Mouse (Mus musculus) kidney, postnatal 10 days (tissue): ENCODE results near the gene Rpl18.

Experiments used
- DNase-seq: peaks from one replicate; pipeline ENCODE4 v3.0.0; 2021; ENCODE audit warnings: mixed read lengths

Rpl18 gene

DNA sequence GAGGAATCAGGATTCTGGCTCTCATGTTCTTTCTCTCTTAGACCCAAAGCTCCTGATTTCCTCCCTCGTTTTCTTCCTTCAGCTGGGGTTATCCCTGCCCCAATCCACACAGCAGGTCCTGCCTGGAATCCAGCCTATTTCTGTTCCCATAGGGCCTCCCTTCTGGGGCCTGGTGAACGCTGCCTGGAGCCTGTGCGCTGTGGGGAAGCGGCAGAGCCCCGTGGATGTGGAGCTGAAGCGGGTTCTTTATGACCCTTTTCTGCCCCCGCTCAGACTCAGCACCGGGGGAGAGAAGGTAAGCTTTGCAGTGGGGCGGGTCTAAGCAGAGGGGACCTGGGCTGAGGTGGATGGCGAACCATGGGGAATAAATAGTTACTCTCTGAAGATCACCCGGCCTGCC is 14.2 kb upstream of the Rpl18 start:
- DNase-seq, result peak; percentile 55

- DNase-seq, result no peak
These were observed 13.7 kb upstream of the Rpl18 start for GRCm38 (mm10) chr7:45701607-45702006.

- DNase-seq, result no peak
These were observed 12.9 kb upstream of the Rpl18 start for GRCm38 (mm10) chr7:45702316-45702715.

DNA sequence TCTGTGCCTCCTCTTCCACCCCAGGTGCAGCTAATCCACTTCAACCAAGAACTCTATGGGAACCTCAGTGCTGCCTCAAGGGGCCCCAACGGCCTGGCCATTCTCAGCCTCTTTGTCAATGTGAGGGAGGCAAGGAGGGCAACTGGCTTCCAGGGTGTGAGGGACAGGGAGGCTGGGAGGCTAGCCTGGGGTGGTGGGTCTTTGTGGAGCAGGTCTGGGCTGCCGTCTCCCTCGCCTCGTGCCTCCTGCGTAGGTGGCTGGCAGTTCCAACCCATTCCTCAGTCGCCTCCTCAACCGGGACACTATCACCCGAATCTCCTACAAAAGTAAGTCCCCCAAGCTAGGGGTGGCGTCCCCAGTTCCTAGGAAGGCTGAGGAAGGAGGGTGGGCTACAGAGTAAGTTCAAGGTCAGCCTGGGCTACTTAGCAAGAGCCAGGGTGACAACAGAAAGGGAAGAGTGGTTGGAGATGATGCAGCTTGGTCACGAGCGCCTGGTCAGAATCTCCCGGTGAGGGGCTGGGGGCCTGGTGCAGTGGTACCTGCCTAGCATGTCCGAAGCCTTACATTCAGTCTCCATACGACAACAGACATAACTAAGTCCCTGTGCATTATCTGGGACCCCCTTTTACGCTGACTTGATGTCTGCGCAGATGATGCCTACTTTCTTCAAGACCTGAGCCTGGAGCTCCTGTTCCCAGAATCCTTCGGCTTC is 12.3 kb upstream of the Rpl18 start:
- DNase-seq, result no peak

DNA sequence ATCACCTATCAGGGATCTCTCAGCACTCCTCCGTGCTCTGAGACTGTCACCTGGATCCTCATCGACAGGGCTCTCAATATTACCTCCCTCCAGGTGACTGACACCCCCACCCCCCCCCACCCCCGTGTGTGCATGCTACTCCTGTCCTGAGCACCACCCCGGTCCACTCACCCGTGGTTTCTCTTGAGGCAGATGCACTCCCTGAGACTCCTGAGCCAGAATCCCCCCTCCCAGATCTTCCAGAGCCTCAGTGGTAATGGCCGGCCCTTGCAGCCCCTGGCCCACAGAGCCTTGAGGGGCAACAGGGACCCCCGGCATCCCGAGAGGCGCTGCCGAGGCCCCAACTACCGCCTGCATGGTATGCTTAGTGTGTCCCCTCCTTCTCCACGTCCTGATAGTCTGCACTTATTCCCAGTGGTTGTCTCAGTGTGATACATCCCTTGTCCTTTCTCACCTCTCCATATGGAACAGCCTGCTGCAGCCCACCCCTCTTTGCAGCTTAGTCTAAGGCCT is 11.7 kb upstream of the Rpl18 start:
- DNase-seq, result no peak

GRCm38 (mm10) chr7:45704046-45704559 is 11.2 kb upstream of the Rpl18 start:
- DNase-seq, result peak; percentile 72

DNA sequence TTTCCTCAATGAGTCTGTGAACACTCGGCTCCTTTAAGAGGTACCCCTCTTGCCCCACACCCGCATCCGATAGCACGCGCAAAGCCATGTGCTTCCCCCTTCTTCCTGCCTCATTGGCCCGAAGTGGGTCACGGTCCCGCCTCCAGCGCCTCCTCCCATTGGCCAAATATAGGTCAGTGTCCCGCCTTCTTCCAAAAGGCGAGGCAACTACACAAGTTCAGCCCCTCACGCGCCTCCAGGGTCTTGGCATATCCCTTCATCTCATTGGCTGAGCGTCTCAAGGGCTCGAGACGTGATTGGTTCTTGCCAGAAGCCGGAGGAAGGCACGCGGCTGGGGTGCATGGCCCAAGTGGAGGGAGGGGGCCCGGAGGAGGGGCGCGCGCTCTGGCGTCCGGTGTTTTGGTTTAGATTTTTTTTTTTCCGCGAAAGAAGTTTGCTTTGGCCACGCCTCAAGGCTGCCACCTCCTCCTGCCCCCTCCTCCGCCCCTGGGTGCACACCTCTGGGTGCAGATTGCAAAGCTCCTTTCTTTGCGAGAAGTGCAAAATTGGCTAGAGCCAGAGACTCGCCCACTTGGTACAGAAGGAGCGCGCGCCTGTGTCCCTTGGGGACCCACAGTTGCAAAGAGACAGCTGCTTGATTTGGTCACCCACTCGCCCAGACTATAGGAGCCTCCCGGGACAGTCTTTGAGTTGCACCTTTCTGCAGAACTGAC is 10.4 kb upstream of the Rpl18 start, which contains the start of gene Dbp:
Gene Dbp (plus strand): TSS at position 359 of the 713 bp plus-strand sequence.
- DNase-seq, result peak; percentile 99

DNA sequence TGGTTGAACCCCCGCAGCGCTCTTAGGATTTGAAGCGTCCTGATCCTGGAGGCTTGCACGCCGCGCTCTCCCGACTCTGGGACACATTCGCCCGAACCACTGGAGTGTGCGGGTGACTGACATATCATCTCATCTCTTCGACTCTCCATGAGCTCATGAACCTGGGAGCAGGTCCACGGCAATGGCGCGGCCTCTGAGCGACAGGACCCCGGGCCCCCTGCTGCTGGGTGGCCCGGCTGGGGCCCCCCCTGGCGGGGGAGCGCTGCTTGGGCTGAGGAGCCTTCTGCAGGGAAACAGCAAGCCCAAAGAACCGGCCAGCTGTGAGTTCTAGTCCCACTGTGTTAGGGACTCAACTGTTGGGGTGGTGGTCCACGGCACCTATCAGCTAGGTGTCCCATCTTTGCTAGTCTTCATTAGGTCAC is 9.8 kb upstream of the Rpl18 start:
- no peak for DNase-seq

DNA sequence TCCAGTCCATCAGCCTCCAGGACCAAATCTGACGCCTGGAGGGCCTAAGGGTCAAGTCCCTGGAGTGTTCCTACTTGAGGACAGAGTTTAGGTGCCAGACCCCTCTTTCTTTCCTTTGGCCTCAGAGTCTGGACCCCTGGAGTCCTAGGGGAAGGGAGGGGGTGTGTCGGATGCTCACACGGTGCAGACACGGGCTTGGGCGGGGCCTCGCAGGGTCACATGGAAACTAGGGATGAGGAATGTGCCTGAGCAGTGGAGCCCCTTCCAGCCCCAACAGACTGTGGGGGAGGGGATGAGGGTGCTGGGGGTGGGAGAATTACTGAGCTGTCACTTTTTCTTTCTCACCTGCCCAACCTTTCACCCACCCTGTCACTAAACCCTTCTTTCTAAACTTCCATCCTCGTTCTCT is 9.4 kb upstream of the Rpl18 start:
- peak; percentile 90 for DNase-seq

GRCm38 (mm10) chr7:45706721-45707241 is 8.5 kb upstream of the Rpl18 start:
- peak; percentile 95 for DNase-seq

GRCm38 (mm10) chr7:45707375-45707967 is 7.8 kb upstream of the Rpl18 start:
- DNase-seq, result peak; percentile 98

DNA sequence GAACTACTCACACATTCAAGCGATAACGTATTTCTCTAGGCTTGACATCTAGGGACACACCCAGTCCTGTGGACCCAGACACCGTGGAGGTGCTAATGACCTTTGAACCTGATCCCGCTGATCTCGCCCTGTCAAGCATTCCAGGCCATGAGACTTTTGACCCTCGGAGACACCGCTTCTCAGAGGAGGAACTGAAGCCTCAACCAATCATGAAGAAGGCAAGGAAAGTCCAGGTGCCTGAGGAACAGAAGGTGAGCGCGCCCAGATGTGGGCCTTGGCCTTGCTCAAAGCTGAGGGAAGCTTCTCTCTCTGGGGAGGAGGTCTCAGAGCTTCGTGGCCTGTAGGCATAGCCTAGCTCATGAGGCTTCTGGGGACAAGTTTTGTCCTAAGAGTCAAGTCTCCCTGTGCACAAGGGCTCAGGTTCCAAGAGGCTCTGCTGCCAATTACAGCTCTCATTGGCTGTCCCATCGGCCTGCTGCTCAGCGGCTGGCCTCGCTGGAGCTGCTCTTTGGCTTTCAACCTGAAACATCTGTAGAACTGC is 7.0 kb upstream of the Rpl18 start:
- peak; percentile 64 for DNase-seq

- no peak for DNase-seq
These were observed 6.2 kb upstream of the Rpl18 start for GRCm38 (mm10) chr7:45709036-45709435.

DNA sequence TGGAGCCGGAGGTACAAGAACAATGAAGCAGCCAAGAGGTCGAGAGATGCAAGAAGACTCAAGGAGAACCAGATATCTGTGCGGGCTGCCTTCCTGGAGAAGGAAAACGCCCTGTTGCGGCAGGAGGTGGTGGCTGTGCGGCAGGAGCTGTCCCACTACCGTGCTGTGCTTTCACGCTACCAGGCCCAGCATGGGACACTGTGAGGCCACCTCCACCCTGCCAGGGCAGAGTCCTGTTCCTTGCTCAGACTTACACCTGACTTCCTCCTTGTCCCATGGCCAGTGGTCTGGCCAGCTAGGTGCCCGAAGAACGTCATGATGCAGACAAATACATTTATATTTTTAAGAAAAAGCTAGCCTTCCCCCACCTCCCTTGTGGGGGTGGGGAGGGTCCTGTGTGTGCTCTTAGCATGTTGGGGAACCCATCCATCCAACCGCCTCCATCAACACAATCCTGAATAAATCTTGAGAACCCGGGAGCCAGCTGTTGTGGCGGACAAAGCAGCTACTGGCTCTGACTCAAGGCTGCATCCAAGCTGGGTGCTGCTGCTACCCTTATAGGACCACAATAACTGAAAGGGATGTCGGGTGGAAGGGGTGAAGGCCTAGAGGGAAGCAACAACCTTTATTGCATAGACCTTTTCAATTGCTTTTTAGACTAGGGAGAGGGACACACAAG is 5.4 kb upstream of the Rpl18 start:
- DNase-seq, result no peak

- DNase-seq, result peak; percentile 29
These were observed 4.6 kb upstream of the Rpl18 start for GRCm38 (mm10) chr7:45710477-45711191.

- DNase-seq, result peak; percentile 26
These were observed 3.8 kb upstream of the Rpl18 start for GRCm38 (mm10) chr7:45711316-45712021.

GRCm38 (mm10) chr7:45712022-45712757 is 3.1 kb upstream of the Rpl18 start:
- DNase-seq, result peak; percentile 76

DNA sequence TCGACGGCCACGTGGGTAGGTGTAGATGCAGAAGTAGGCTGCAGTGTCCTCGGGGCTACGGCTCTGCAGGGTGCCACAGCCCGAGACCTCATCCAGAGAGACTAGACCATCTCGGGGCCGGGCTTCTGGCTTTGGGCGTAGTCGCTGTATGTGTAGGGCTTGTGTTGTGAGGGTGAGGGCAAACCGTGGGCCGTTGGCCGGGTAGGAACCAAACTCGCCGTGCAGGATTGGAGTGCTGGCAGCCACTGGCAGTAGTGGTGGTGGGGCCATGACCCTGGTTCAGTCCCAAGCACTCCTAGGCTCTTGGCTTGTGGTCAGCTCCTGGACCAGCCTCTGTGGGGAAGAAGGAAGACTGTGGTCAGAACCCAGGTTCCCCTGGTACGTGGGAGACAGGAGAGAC is 1.9 kb upstream of the Rpl18 start:
- DNase-seq, result no peak

GRCm38 (mm10) chr7:45713881-45714520 is 1.3 kb upstream of the Rpl18 start:
- no peak for DNase-seq

- no peak for DNase-seq
These were observed 597 bp upstream of the Rpl18 start for GRCm38 (mm10) chr7:45714630-45715089.
